Mouse (Mus musculus) cerebellum, adult 9-11 months (tissue): ENCODE measurements around the gene Qdpr.

ENCODE experiments used
- DNase-seq: peaks from one replicate; pipeline ENCODE4 v3.0.0; 2022

Gene Qdpr

DNA sequence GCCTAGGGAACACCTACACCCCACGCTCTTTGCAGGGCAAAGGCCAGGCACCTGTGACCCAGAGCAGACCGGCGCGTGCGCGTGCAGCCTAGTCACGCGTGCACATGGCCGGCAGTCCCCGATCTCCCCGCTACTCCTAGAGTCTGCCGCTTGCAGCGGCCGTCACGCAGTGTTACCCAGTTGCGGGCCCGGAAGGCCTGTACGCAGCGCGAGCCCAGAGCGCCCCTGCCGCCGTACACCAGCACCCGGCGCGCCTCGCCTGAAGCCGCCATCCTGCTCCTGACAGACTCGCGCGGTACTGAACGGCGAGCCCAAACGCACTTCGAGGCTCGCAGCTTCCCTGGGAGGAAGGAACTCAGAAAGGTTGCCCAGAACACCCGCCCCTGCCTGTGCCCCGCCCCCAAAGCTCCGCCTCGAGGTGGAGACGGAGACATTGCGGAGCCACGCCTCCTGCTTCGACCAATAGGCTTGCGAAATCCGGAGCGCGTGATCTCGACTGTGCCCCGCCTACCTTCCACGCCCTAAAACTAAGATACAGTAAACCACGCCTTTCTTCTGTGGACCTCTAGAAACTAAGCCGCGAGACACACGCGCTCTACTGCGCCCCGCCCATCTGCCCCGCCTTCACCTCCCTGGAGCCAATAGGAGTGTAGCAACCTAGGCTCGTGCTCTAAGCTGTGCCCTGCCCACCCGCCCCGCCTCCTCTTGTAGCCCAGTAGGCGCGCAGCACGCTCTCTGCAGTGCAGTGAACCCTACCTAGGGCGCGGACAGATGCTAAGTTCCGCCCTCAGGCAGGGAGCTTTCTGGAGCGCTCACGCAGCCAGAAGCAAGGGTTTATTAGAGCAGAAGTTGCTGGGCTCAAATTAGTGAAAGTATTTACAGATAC is at the start of gene Qdpr:
TSS of gene Qdpr (minus strand) at position 406 of the 886 bp plus-strand sequence.
- peak; percentile 97 for DNase-seq

DNA sequence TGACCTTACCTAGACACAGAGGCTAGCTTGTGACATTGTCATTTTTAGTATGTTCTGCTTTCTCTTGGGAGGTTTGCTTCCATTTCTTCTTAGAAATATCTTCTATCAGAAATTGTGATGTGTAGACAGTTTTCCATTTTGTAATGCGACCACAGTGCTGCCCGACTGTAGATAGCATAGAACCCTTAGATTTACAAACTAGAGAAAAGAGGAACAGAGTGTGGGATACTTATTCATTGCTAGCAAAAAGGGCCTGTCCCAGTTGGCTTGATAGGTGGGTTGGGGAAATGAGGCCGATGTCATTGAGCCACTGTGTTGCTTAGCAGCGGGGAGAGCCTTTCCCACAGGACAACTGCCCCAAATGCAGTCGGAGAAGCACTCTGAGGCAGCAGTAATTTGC is 47.5 kb upstream of the Qdpr start:
- DNase-seq: no peak

DNA sequence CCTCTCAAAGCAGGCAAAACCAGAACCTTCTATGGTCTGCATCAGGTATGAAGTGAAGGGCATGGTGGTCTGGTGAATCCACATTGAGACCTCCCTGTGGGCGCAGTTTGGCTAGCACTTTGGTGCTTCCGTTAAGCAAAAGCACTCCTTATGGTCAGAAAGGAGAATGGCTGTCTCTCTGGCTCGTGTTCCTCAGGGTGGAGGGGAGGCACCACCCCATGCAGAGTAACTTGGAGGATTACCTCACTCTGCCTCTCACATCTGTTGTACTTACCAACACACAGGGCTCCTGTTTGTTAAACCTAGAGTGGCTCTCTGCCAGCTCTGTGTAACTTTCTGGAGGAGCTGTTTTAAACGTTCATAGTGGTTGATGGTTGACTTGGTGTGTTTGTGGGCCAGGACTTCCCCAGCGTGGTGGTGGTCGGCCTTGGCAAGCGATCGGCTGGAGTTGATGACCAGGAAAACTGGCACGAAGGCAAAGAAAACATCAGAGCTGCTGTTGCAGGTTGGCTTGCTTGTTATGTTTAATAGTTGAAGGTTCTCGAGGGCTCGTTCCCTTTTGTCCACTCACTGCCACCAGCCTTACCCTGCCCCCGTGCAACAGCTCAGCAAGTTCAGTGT is 47.0 kb upstream of the Qdpr start:
- no peak for DNase-seq

DNA sequence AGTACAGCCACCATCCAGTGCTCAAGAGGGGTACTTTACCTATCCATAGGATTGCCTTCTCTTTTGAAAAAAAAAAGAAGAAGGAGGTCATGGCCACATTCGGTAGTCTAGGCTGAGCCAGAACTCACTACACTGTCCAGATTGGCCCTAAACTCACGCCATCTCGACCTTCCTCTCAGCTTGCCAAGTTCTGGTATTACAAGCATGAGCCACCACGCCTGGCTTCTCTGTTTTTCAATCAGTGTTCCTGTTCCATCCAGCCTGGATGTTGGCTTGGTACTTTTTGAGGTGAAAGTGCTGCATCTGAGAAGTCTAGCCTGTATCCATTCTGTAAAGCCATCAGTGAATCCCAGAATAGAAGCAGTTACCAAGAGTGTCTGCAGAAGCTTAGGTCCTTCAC is 46.4 kb upstream of the Qdpr start:
- no peak for DNase-seq

DNA sequence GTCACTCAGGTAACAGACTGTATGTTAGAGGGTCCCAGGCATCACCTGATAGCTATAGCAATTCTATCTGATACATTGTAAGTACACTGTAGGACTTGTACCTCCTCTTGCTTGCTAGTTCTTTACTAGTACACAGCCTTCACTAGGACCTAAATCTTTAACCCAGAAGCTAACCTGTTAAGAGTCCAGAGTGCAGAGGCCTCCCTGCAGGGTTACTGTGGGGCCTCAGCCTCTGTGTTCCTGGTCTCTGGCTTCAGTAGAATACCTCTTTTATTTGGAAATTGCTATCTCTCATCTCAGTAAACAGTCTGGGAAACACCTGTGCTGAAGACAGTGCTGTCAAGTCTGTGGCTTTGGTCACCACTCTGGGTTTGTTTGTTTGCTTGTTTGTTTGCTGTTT is 46.0 kb upstream of the Qdpr start:
- DNase-seq: no peak

DNA sequence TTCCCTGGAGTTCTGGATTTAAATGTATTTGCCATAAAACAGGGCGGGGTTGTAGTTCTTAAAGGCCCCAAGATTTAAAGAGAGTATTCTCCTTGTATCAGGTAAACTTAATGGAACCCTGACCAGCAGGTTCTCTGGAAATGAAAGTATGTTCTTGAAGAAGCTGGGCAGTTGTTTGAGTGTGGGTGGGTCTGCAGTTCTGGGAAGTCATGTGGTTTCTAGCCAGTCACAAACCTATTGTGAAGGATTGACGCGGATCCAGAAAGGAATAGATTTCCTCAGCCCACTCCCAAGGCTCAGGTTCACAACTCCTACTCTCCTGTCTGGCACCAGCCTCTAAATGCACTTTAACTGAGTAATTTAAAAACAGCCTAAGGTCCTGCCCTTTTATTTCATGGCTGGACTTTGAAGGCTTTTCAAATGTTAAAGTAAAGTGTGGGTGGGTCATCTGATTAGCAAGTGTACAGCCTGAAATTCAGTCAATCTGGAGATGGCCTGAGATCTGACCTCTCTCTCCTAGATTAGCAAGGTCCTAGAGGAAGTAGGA is 45.5 kb upstream of the Qdpr start:
- DNase-seq: no peak

DNA sequence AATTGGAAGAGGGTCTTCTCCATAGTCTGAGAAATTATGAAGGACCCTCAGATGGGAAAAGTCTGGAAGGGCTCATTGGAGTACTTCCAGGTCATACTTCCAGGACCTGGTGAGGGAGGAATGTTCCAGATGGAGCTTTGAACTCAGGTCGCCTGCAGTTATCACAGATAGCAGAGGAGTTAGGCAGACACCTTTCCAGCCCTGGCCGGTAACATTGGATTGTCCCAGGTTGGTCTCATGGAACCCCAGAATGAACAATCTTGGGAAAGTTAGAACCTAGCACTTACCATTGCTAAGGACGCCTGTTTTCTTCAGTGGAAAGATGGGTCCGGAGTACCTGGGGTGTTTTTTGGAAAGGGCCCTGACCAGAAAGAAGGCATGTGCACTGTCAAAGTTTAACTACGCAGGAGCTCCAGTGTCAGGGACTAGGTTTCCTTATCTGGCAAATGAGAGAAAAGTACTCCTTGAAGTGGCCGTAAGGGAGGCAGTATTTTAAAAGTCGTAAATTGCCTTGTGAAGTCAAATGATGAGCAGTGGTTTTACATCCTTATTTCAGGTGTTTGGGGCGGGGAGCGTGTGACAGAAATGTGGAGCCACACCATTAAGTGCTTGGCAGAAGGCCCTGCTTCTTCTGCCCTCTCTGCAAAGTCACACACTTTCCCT is 44.2 kb upstream of the Qdpr start:
- DNase-seq: no peak

DNA sequence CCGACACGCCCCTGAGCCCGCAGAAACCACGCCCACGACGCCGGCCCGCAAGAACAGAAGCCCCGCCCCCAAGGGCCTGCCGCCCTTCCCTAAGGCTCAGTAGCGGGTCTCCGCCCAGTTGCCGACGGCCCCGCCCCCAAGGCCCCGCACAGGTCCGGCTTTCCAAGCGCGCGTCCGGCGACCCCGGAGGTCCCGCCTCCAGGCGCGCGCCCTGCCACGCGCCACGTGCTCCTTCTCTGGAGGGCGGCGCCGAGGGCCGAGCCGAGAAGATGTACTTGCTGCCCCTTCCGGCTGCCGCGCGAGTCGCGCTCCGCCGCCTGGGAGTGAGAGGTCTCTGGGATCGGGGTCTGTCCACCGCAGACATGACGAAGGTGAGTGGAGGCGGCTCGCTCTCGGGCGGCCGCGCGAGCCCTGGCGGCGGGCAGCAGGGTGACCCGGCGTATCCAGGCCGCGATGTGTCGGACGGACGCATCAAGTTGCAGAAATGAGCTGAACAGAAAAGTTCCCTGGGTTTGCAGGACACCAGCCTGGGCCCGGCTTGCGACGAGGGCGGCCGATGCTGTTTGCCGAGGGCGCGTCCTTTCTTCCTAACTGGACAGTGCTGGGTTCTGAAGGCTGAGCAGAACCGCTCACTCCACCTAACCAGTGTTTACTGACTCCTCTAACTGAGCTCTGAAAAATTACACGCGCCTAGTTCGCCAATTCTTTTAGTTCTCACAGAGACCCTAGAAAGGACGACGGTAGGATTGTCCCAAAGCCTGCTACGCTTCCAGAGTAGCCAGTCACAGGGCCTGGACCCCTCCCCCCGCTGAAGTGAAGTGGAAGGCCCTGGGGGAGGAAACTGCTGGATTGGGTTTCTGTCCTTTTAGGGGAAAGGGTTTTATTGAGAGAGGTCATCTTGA is 43.4 kb upstream of the Qdpr start, which contains the start of gene Lap3:
TSS of gene Lap3 (plus strand) at position 184 of the 902 bp plus-strand sequence.
- DNase-seq: peak; percentile 98

DNA sequence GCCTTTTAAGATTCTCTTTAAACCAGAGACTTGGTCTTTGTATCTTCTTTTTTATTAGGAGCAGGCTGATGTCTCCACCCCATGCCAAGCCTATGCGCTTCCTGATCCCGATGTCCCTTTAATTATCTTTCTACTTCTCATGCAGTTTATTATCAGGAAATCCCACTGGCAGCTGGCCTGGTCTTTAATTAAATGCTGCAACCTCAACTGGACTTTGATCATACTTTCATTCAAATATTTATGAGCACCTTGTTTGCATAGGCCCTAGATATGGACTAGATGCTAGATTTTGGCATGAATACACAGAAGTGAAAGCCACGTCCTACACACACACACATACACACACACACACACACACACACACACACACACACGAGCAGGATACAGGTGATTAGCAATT is 41.7 kb upstream of the Qdpr start:
- DNase-seq: no peak

DNA sequence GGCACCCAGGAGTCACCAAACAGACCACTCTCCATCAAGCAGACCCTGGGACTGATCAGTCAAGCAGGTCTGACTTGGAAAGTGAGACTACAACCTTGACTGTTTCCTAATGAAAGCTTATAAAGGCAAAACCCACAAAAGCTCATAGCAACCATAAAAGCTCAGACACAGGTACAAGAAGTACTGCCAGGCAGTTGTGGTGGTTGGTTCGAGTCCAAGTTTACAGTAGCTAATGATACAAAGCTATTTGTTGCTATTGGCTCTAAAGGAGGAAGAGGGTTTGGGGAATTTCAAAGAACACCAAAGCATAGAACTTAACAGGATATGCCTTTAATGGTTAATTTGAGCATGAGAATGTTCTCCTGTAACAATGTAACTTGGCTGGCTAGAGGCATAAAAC is 33.6 kb upstream of the Qdpr start:
- DNase-seq: no peak

DNA sequence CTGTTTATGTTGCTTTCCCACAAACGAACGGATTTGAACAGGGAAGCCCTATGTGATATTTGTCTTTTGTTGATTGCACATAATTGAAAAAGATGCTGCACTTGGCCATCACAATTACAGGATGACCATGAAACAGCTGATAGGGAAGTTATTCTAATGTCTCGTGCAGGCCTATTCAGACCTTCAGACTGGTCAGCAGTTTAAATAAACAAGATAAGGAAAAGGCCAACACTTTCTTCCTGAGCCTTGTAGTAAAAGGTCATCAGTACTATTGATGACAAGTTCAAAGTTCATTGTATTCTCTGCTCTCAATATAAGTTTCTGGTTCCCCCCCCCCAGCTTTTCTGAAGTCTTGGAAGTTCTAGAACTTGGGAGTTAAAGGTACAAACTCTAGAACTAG is 32.6 kb upstream of the Qdpr start:
- no peak for DNase-seq

DNA sequence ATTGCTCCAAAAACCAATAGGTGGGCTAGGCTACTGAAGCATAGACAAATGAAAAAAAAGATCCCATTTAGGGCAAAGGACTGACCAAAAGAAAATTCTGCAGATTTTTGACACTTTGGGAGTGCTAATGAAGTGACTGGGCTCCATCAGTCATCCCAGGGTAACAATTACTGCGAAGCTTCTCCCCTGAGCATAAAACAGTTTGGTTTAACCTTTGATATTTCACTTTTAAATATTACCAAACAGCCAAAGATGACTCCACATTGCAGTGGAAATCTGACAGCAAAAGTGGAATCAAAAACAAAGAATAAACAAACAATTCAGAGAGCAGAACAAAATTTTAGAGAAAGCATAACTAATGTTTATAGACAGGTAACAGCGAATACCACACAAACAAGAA is 31.1 kb upstream of the Qdpr start:
- no peak for DNase-seq

DNA sequence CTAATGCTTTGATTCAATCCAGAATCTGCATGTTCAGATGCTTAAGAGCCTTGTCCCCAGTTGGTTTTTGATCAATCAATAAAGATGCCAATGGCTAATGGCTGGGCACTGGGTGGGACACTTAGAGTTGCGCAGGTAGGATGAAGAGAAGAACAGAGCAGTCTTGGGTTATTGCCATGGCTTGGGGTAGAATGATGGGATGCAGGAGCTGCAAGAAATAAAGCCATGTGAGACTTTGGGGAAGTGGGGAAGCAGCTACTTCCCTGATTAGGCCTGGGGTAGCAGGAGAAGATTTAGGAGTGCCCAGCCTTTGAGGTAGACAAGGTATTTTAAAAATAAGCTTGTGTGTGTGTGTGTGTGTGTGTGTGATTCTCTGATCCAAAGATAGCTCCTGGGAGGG is 30.0 kb upstream of the Qdpr start:
- DNase-seq: no peak

DNA sequence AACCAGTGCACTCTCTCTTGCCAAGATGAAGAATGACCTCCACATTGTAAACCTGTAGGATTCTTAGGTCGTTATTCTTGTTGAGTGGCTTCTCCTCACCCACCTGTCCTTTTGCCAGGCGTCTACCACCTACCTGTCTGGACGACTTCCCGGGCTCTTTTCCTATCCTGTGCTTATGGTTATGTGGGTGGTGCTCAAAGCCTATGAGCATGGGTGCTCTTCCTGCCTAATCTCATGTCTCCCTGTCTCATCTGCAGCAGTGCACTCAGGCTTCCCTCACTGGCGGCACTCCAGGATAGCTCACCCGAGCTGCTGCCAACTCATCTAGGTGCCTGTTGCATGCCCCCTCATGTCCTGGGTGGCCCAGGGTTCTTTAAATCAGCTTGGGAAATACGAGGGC is 27.6 kb upstream of the Qdpr start:
- no peak for DNase-seq

DNA sequence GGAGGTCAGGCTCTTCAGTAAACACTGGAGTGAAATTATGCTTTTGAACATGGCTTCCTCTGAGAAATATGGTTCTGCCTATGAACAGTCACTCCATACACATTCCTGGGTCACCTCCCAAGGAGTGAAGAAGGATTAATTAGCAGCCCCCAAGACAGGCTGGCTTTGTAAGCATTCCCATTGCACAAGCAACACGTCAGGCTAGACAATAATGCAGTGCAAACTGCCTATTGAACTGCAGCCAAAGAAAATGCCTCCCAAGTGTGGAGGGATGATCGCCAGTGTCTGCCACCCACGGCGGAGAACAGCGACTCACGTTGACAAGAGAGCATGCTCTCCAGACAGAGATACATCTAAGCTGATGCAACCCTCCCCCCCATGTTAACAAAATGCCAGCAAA is 26.3 kb upstream of the Qdpr start:
- no peak for DNase-seq

DNA sequence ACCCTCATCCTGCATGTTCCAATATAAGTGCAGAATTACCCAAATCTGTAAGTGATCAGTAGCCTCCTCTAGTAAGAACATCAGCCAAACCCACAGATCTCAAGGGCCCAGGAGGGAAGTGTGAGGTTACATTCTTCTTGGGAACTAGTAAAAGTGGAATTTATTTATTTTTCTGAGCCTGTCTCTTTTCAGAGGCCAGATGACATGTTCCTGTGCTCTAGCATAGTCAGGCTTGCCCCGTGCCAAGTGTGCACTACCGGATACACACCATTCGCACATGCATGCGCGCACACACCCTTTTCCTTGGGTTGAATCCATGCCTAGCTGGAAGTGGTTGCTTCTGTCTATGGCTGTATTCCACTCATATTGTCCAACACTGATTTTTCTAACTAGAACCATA is 25.7 kb upstream of the Qdpr start:
- DNase-seq: no peak

DNA sequence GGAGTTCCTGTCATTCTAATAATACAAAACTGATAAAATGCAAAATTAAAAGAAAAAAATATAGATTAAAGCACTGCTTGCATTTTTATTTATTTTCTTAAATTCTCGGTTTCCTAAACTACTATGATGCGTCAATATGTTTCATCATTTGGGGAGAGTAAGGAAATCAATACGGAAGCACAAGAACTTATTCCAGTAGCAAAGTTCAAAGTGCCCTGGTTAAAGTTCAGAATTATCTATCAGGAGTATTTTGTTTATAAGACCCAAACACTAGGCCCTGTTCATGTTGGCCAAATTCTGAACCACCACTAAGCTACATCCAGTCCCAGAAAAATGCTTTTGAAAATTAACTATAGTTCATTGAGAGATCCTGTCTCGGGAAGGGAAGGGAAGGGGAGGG is 24.7 kb upstream of the Qdpr start:
- DNase-seq: no peak

DNA sequence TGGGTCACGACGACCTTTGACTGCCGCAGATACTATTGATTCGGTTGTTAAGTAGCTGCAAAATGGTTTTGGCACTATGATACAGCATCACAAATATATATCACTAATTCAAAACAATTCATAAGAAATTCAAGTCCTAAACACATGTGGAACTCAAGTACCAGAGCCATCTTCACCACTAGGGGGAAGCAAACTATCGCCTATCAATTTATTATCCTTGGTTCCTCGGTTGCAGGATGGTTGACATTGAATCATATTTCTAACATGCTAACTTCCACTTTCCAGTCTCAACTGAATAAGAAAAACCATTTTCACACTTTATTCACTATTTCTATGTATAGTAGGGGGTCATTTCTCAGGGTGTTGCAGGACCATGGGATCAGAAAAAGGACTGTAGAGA is 24.2 kb upstream of the Qdpr start:
- DNase-seq: peak; percentile 30

DNA sequence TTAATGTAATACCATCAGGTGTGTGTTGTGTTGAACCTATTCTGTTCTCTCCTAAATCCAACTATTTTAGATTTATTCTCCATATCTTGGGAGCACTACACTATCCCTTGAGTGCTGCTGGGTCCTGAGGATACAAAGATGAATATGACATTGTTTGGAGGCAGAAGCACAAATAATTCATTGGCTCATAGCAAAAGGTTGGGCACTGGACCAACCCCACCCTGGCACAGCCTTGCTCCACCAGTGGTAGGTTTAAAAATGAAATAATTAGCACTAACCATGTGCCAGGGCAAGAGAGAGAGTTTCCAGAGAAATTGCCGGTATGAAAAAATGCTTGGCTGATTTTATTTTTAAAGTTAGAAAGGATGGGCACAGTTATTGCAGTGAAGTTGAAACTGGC is 23.5 kb upstream of the Qdpr start:
- no peak for DNase-seq

DNA sequence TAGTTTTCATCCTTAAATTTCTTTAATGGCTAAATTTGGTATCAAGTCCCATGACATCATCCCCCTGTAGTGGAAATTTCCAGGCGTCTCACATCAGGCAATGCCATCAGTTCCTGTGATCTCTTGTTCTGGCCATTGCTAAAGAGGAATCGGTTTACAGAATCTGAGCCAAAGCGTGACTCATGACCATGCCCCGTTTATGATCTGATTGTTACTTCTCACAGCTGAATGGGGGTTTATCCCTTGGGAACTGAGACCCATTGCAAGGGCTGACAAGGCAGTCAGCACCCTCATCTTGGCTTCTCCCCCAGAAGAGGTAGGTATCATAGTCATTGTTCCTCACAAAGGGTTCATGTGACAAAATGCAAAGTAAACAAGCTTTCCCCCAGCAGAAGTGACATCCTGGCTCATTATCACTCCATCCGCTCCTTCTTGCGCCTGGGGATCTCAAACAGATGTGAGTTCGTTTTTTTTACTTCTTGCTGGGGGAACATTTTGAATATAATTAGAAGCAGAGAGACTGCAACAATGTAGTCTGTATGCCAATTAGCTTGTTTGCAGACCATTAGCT is 22.9 kb upstream of the Qdpr start:
- peak; percentile 27 for DNase-seq

DNA sequence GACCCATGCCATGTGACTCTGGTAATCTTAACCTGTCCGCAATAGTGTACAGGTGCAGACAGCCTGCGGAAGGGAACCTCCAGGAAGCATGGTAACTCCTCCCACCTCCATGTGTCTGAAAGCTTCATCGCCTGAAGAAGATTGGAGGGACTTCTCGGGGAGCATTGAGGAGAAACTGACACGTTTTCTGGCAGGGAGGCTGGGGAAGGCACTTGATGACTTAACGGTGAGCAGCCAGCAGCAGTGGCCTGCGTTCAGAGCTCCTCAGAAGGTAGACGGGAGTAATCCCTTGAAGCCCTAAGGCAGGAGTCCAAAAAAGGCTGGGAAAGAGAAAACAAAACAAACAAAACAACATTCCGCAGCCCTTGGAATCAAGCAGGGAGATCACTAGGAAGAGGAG is 4.4 kb upstream of the Qdpr start:
- DNase-seq: no peak

DNA sequence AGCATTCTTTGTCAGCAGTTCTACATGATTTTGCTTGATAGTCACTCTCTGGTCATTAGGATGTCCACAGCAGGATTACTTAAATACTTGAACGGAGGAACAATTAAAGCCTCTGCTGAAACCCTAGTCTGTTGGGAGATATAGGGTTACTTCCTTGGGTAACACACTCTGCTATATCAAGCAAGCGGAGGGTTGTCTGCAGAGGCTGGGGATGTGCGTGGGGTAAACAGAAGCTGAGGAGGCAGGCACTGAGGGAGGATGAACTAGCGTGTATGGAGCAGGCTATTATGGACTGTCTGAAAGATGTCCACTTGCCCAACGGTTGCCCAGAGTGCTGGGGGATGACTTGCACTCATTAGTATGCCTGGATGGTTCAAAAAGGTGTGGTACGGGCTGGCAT is 3.4 kb upstream of the Qdpr start, which contains the start of gene Clrn2:
TSS of gene Clrn2 (plus strand) at position 301 of the 400 bp plus-strand sequence.
- DNase-seq: no peak
